Mouse (Mus musculus) forebrain, embryonic 11.5 days (tissue): ENCODE measurements around the gene Hoxb6. TPM values are rescaled to one million over a fixed set of nuclear protein-coding genes. Genes with fewer than 3 reads are reported as not detected.
A peak's percentile ranks its signal among the peaks of the same experiment; 100 is the strongest.

Experiments used
- ATAC-seq: fragments of 200-750 bp; cut with Nextera tagmentation; replicated peaks from 2 replicates; pipeline ENCODE4 v1.8.0; 2017; ENCODE audit warnings: moderate TSS enrichment; ENCODE audit not compliant: low FRiP score
- DNase-seq: peaks from one replicate; pipeline ENCODE4 v3.0.0-alpha.2; 2017; ENCODE audit warnings: low spot score
- H3K27ac ChIP-seq: fragments of 300-500 bp; sonication (generic); 2 replicates; pipeline ENCODE4 v1.5.1; 2014; ENCODE audit warnings: low read depth, low read length
- H3K27me3 ChIP-seq: fragments of 300-500 bp; sonication (generic); 2 replicates; pipeline ENCODE4 v1.6.1; 2014; ENCODE audit warnings: mild to moderate bottlenecking, low read length, mixed read lengths; ENCODE audit not compliant: control insufficient read depth, insufficient read depth
- H3K36me3 ChIP-seq: fragments of 300-500 bp; sonication (generic); 2 replicates; pipeline ENCODE4 v1.6.1; 2014; ENCODE audit warnings: mild to moderate bottlenecking, low read length, moderate library complexity, mixed read lengths; ENCODE audit not compliant: control insufficient read depth, insufficient read depth
- H3K4me1 ChIP-seq: fragments of 300-500 bp; sonication (generic); replicated peaks from 2 replicates; pipeline ENCODE4 v1.6.1; 2014; ENCODE audit warnings: low read length, mixed read lengths; ENCODE audit not compliant: control insufficient read depth, insufficient read depth
- H3K4me2 ChIP-seq: fragments of 300-500 bp; sonication (generic); 2 replicates; pipeline ENCODE4 v1.6.1; 2014; ENCODE audit warnings: low read depth, mild to moderate bottlenecking, low read length, moderate library complexity, mixed read lengths; ENCODE audit not compliant: severe bottlenecking
- H3K4me3 ChIP-seq: fragments of 300-500 bp; sonication (generic); 2 replicates; pipeline ENCODE4 v1.5.1; 2014; ENCODE audit warnings: low read depth, low read length
- H3K9ac ChIP-seq: fragments of 300-500 bp; sonication (generic); 2 replicates; pipeline ENCODE4 v1.6.1; 2014; ENCODE audit warnings: low read length
- H3K9me3 ChIP-seq: fragments of 300-500 bp; sonication (generic); 2 replicates; pipeline ENCODE4 v1.6.1; 2016; ENCODE audit warnings: low read length, mixed read lengths; ENCODE audit not compliant: control insufficient read depth
- WGBS: fragments of 180-500 bp; shearing (Covaris S2); extraction: QIAGEN DNeasy Blood & Tissue Kit; methylation state at CpG from one replicate; pipeline ENCODE4 v1.1.7; 2014; 5-methylcytosine and 5-hydroxymethylcytosine counted together
- polyA plus RNA-seq: library from polyadenylated mRNA; unstranded; fragments of >200 nt; fragmentation: Nextera tagmentation; extraction: Ambion mirVana; gene quantifications from 2 replicates; pipeline ENCODE4 v1.2.1, GENCODE M21; 2014

Gene Hoxb6
- polyA plus RNA-seq, 1 experiment from 2014 or later: not detected

DNA sequence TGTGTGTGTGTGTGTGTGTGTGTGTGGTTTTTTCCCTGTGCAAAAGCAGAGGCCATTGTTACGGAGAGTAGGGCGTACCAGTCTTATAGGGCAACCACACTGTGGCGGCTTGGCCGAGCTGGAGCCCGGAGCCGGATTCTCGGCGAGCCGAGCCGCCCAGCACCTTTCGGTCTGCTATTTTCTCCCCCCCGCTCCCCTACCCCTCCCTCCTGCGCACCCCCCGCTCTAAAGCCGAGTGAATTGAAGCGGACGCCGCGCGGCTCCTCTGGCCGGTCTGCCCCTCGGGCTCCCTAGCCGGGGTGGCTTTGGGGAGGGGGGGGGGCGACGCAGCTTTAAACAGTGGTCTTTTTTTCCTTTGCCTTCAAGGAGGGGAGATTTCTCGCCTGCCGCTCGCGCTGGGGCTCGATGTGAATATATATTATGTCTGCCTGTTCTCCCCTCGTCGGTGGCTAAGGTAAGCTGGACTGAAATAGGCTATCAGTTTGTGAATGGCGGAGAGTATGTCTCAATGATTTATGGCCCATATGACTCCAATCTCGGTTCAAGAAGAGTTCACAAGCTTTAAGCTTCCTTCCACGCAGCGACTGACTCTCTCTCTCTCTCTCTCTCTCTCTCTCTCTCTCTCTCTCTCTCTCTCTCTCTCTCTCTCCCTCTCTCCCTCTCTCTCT, 48.6 kb downstream of the Hoxb6 start:
- ATAC-seq (no peak), DNase-seq (peak; percentile 60)
- no peak overlapping the region for H3K9ac ChIP-seq
- H3K9me3 ChIP-seq: no peaks in the 10 kb centered on the region
- peaks cover 97% of the 10 kb centered on the region for H3K27me3 ChIP-seq
- no peak overlapping the region for H3K4me3 ChIP-seq
- no peak overlapping the region for H3K27ac ChIP-seq
- no peaks in the 10 kb centered on the region for H3K36me3 ChIP-seq
- 0 out of 2 replicates have a peak, but pooled peaks cover 2% of the 10 kb centered on the region for H3K4me1 ChIP-seq
- H3K4me2 ChIP-seq: no peak overlapping the region
- under 1% methylated on average over 26 of the region's 36 CpGs for whole genome bisulfite sequencing

DNA sequence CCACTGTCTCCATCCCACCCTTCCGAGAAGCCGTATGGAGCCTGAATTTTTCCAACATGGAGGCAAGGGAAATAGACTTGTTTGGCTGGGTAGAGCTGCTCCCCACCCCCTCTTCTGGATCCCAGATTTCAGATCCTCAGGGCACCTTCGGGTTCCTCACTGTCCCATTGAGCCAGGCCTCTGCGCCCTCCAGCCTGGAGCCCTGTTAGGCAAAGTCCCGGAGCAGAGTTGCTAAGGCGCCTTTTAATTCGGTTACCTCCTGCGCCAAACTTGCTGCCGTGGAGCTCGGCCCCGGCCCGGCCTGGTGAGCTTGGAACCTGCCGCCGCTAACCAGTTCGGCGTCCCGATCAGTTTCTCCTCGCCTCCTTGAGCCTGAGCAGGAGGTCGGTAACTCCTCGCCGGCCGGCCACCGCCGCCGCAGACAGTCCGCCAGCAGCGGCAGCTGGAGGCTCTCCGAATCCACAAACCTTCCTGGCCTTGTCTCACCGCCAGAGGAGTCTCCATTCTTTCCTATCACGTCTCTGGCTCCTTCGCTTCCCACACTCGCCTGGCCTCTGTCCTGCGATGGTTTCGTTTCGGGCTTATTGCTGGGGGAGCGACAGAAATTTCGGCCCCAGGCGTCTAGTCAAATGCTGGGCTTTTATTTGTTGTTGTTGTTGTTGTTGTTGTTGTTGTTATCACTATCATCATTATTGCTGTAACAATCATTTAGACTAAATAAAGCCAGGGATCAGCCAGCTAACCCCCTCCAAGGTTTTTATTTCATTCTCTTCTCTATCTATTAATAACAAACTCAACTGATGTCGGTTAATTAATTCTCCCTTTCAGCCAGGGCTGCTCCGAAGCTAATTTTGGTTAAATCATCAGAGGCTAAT, 49.7 kb downstream of the Hoxb6 start:
- Histone ChIP-seq H3K36me3 (no peaks in the 10 kb centered on the region), H3K4me2 (no peak overlapping the region), H3K27ac (no peak overlapping the region), H3K9me3 (no peaks in the 10 kb centered on the region), H3K9ac (no peak overlapping the region), H3K4me3 (no peak overlapping the region), H3K4me1 (0 out of 2 replicates have a peak, but pooled peaks cover 2% of the 10 kb centered on the region), H3K27me3 (peaks cover 97% of the 10 kb centered on the region)
- no peak for ATAC-seq
- DNase-seq: no peak
- under 1% methylated on average over 40 of the region's 40 CpGs for WGBS

- Histone ChIP-seq H3K27me3 (peaks cover 95% of the 10 kb centered on the region), H3K9me3 (no peaks in the 10 kb centered on the region), H3K4me3 (no peak overlapping the region), H3K4me2 (no peak overlapping the region), H3K27ac (no peak overlapping the region), H3K4me1 (0 out of 2 replicates have a peak, but pooled peaks cover 2% of the 10 kb centered on the region), H3K9ac (no peak overlapping the region), H3K36me3 (no peaks in the 10 kb centered on the region)
- 3% methylated on average over 4 of the region's 4 CpGs for WGBS
- ATAC-seq (no peak), DNase-seq (no peak)
Observed at GRCm38 (mm10) chr11:96342576-96342930, 50.3 kb downstream of the Hoxb6 start.

GRCm38 (mm10) chr11:96343206-96343745, 51.0 kb downstream of the Hoxb6 start:
- 4% methylated on average over 2 of the region's 2 CpGs for WGBS
- Histone ChIP-seq H3K27me3 (peaks cover 94% of the 10 kb centered on the region), H3K9ac (no peak overlapping the region), H3K36me3 (no peaks in the 10 kb centered on the region), H3K9me3 (no peaks in the 10 kb centered on the region), H3K4me1 (0 out of 2 replicates have a peak, but pooled peaks cover 2% of the 10 kb centered on the region), H3K27ac (no peak overlapping the region), H3K4me3 (no peak overlapping the region), H3K4me2 (no peak overlapping the region)
- DNase-seq (peak; percentile 41), ATAC-seq (no peak)

DNA sequence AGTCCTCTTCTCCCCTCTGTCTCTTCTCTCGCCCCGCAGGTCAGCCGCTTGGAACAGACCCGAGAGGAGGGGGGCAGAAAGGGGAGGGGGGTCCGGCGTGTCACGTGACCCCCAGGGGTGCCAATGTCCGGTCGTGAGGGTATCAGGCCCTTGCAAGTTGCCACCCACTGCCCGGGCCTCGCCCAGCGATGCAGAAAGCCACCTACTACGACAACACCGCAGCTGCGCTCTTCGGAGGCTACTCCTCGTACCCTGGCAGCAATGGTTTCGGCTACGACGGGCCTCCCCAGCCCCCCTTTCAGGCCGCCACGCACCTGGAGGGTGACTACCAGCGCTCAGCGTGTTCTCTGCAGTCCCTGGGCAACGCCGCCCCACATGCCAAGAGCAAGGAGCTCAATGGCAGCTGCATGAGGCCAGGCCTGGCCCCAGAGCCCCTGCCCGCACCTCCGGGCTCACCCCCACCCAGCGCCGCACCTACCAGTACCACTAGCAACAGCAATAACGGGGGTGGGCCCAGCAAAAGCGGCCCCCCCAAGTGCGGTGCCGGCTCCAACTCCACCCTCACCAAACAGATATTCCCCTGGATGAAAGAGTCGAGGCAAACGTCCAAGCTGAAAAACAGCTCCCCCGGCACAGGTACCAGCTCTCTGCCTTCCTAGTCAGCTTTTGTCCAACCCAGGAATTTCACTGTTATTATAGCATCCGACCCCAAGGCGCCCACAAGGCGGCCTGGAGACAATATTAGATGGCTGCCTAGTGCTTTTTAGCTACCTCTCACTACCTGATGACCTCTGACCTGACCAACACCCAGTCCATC, 52.0 kb downstream of the Hoxb6 start:
- no peak overlapping the region for H3K4me3 ChIP-seq
- H3K9ac ChIP-seq: no peak overlapping the region
- H3K36me3 ChIP-seq: no peaks in the 10 kb centered on the region
- H3K9me3 ChIP-seq: no peaks in the 10 kb centered on the region
- WGBS: under 1% methylated on average over 39 of the region's 40 CpGs
- ATAC-seq (no peak), DNase-seq (peak; percentile 59)
- H3K4me1 ChIP-seq: 0 out of 2 replicates have a peak, but pooled peaks cover 2% of the 10 kb centered on the region
- H3K27me3 ChIP-seq: peaks cover 94% of the 10 kb centered on the region
- no peak overlapping the region for H3K4me2 ChIP-seq
- no peak overlapping the region for H3K27ac ChIP-seq

GRCm38 (mm10) chr11:96344878-96345159, 52.5 kb downstream of the Hoxb6 start:
- no peak for DNase-seq
- H3K27ac ChIP-seq: no peak overlapping the region

DNA sequence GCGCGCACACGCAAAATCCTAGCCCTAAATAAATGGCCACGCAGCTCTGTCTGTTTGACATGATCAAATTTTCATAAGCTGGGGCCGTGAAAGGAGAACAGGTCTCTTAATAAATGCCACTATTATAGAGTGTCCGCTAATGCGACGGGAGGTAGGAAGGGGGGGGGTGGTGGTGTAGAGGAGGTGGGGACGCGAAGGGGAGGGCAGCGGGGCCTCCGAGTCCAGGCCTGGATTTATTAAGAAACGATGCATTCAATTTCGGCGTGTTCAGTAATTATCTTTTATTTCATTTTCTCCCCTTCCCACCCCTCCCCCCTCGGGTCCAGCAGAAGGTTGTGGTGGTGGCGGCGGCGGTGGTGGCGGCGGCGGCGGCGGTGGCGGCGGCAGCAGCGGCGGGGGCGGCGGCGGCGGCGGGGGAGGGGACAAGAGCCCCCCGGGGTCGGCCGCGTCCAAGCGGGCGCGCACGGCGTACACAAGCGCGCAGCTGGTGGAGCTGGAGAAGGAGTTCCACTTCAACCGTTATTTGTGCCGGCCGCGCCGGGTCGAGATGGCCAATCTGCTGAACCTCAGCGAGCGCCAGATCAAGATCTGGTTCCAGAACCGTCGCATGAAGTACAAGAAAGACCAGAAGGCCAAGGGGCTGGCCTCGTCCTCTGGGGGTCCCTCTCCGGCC, 53.1 kb downstream of the Hoxb6 start:
- no peak overlapping the region for H3K4me3 ChIP-seq
- no peaks in the 10 kb centered on the region for H3K36me3 ChIP-seq
- no peak for ATAC-seq
- peaks cover 94% of the 10 kb centered on the region for H3K27me3 ChIP-seq
- no peaks in the 10 kb centered on the region for H3K9me3 ChIP-seq
- DNase-seq: no peak
- no peak overlapping the region for H3K4me2 ChIP-seq
- H3K9ac ChIP-seq: no peak overlapping the region
- WGBS: 1% methylated on average over 48 of the region's 56 CpGs
- H3K4me1 ChIP-seq: 0 out of 2 replicates have a peak, but pooled peaks cover 2% of the 10 kb centered on the region
- no peak overlapping the region for H3K27ac ChIP-seq

More at GRCm38 (mm10) chr11:96344878-96345159, 52.5 kb downstream of the Hoxb6 start:
- H3K36me3 ChIP-seq: no peaks in the 10 kb centered on the region
- 0 out of 2 replicates have a peak, but pooled peaks cover 2% of the 10 kb centered on the region for H3K4me1 ChIP-seq
- H3K4me3 ChIP-seq: no peak overlapping the region
- H3K27me3 ChIP-seq: peaks cover 94% of the 10 kb centered on the region
- ATAC-seq: no peak
- no peaks in the 10 kb centered on the region for H3K9me3 ChIP-seq
- H3K4me2 ChIP-seq: no peak overlapping the region
- 2% methylated on average over 6 of the region's 6 CpGs for WGBS
- H3K9ac ChIP-seq: no peak overlapping the region
